Mouse (Mus musculus) WW6 (cell line): ENCODE measurements around the gene Asna1.

ENCODE experiments used
- DNase-seq: peaks from one replicate; pipeline ENCODE4 v3.0.0-alpha.2; 2013; ENCODE audit warnings: low read depth, low spot score

Asna1 gene

GRCm38 (mm10) chr8:85025098-85025932 lies at the start of gene Asna1:
Asna1 (minus strand) TSS chr8:85025281.
- no peak for DNase-seq

DNA sequence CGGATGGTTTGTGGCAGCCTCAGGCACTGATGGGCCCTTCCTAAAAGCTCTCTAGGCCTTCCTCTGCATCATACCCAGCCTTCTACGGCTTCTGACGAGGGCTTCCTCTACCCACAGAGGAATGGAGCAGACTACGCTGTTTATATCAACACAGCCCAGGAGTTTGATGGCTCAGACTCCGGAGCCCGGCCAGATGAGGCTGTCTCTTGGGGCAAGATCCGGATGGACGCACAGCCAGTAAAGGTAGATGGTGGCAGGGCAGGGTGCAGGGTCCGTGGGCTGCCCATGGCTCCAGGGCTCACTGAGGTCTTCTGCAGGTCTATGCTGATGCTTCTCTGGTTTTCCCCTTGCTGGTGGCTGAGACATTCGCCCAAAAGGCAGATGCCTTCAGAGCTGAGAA lies 49.5 kb upstream of the Asna1 start:
- DNase-seq = no peak

DNA sequence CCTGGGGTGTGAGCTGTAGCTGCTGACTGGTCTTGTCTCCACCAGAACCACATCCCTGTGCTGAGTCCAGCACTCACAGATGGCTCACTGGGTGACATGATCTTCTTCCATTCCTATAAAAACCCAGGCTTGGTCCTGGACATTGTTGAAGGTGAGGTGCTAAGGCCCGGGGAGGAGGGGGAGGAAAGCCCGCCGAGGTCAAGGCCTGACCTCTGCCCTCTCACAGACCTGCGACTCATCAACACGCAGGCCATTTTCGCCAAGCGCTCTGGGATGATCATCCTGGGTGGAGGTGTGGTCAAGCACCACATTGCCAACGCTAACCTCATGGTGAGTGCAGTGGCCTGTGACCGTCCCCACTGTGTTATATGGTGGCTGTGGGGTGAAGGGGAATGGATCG lies 49.1 kb upstream of the Asna1 start:
- no peak for DNase-seq

- DNase-seq = no peak
Measured at GRCm38 (mm10) chr8:85073041-85073612, 48.0 kb upstream of the Asna1 start.

DNA sequence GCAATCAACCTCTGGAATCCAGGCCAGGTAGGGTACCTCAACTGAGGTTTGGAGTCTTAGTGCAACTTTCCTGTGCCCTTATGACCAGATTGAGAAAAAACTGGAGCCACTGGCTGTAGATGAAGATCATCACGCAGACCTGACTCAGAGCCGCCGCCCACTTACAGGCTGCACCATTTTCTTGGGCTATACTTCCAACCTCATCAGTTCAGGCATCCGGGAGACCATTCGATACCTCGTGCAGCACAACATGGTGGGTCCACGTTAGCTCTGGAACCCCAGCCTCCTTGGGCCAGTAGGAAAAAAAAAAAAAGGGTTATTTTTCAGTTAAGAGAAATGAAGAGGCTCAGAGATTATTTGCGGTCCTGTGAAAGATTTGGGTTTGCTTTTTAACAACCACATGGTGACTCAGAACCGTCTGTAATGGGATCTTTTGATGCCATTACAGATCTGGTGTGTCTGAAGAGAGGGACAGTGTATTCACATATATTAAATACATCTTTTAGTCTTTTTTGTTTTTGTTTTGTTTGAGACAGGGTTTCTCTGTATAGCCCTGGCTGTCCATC lies 47.4 kb upstream of the Asna1 start:
- DNase-seq = no peak

DNA sequence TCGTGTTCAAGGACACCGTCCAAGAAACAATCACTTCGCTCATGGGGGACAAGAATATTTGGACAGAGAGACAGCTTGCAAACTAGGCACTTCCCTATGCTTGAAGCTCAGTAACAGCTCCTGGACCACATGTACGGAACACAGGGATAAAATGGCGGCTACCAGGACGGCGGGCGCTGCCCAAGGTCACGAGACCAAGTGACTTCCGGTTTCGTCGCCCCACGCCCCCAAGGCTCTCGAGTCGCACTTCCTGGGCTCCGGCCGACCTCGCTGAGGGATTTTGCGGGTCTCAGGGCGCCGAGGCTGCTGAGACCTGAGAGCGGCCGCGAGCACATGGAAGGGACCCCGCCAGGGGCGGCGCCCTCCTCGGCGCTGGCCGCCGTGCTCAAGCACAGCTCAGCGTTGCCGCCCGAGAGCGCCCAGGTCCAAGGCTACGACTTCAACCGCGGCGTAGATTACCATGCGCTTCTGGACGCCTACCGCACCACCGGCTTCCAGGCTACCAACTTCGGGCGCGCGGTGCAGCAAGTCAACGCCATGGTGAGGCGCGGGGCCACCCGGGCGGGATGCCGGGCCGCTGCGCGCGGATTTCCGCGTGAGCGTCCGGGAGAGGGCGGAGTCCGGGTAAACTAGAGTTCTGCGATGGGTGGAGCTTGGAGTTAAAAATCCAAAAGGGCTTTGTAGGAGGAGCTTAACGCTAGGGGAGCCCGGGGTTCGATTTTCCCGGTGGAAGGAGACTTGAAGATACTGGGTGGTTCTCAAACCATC lies 46.6 kb upstream of the Asna1 start, which contains the start of gene Dhps:
Dhps (plus strand) TSS at position 244 of the 768 bp plus-strand sequence.
- peak; percentile 85 for DNase-seq

DNA sequence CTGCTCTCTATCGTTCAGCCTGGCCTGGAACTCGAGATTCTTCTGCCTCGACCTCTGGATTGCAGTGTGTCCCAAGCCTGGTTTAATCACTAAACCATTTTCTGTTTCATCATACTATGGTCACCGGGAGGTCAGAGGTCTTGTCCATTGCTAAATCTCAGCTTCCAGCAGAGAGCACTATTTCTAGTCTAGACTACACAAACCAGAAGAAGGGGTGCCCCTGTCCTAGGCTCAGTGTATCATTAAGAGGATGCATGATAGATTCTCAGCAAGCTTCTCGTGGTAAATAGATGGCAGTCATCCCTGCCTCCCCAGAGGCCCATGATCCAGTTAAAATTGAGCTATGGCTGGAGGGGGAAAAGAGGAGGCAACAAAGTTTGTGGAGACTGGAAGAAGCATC lies 46.0 kb upstream of the Asna1 start:
- no peak for DNase-seq

- DNase-seq = no peak
Measured at GRCm38 (mm10) chr8:85067982-85068381, 42.9 kb upstream of the Asna1 start, which contains the start of gene Gm5741. Gm5741 (minus strand) TSS chr8:85067982.

GRCm38 (mm10) chr8:85067155-85067554 lies 42.1 kb upstream of the Asna1 start:
- no peak for DNase-seq

DNA sequence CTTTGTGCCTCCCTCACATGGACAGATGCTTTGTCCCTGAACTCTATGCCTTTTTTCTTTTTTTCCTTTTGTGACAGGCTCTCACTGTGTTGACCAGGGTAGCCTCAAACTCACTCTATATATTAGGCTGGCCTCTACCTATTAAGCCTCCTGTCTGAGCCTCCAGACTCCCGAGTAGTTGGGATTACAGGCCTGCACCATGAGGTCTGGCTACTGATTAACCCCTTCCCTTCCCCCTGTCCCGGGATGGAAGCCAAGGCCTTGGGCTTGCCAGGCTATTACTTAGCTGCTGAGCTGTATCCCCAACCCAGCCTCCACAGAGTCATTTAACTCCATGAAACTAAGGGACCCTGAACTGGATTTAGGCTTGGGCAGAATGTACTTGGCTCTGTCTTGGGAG lies 40.1 kb upstream of the Asna1 start:
- no peak for DNase-seq

- DNase-seq = no peak
Measured at GRCm38 (mm10) chr8:85062603-85063002, 37.5 kb upstream of the Asna1 start.

GRCm38 (mm10) chr8:85059879-85060616 lies 35.0 kb upstream of the Asna1 start, which contains the start of gene Fbxw9:
Fbxw9 (plus strand) TSS chr8:85060055.
- DNase-seq = peak; percentile 92

DNA sequence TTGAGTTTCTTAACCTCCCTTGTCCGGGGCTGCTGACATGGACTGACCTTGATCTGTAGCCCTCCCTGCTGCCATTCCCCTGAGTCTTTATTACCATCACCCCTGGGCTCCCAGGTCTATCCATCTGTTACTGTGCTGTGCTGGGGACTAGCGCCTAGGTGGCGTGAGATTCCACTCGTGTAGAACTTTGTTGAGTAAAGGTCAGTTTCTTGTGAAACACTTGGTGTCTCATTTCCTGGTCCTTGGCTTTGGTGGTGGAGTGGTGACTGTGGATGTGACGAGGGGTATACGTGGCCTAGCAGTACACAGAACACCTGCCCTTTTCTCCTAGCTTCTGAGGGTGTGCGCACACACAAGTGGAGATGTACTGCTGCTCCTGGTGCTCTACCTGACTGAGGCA lies 32.3 kb upstream of the Asna1 start:
- DNase-seq = no peak

GRCm38 (mm10) chr8:85043619-85044018 lies 18.5 kb upstream of the Asna1 start:
- DNase-seq = no peak

GRCm38 (mm10) chr8:85037681-85038531 lies 12.8 kb upstream of the Asna1 start:
- DNase-seq = no peak

DNA sequence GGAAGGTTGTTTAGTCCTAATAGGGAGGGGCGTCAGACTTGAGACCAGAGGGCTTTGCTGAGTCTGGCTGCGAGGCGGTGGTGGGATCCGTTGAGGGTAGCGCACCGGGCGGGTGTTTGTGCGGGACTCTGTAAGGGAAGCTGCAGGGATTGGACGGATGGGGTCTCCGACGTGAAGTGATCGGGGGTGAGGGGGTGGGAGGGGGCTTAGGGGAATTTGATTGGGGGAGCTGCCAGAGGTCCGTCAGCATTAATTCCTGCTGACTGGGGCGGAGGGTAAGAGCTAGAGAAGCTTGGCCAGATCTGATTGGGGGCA lies 12.2 kb upstream of the Asna1 start:
- DNase-seq = no peak

DNA sequence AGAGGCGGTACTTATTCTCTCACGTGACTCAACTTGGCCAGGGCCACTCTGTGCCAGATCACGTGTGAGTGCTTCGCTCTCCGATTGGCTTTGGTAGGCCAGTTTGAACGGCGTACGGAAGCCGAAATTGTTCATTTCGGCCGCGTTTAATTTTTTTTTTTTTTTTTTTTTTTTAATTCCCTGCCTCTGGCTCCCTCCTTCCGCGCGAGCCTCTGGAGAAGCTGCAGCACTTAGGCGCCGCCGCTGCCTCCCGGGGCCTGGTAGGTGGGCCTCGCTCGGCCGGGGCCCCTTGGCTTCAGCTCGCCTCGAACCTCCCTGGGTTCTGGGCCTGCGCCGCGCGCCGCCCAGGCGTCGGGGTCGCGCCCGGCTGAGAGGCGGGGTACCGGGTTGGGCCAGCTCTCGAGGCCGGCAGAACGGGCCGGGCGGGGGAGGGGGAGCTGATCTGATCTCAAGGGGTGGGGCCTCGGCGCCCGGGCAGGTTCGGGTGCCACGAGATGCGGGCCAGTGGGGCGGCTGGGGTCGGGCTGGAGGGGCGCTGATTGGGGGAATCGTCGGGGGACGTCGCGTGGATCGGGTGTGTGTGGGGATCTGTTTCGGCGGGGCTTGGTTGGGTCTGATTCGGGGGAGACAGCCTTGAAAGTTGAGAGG lies 11.8 kb upstream of the Asna1 start, which contains the start of gene Tnpo2:
Tnpo2 (plus strand) TSS at position 198 of the 648 bp plus-strand sequence.
- DNase-seq = peak; percentile 91

DNA sequence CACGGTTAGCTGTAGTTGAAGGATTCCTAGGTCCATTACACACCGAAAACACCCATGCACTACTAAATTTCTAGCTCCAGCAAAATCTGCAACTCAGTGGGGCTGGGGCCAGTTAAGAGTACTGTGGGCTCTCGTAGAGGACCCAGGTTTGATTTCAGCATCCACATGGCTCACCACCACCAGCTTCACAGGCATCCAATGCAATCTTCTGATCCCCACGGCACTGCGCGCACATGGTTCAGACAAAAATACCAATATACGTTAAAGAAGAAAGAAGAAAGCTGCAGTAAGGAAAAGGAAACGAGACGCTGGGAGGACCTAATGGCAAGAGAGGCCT lies 11.3 kb upstream of the Asna1 start:
- DNase-seq = no peak

DNA sequence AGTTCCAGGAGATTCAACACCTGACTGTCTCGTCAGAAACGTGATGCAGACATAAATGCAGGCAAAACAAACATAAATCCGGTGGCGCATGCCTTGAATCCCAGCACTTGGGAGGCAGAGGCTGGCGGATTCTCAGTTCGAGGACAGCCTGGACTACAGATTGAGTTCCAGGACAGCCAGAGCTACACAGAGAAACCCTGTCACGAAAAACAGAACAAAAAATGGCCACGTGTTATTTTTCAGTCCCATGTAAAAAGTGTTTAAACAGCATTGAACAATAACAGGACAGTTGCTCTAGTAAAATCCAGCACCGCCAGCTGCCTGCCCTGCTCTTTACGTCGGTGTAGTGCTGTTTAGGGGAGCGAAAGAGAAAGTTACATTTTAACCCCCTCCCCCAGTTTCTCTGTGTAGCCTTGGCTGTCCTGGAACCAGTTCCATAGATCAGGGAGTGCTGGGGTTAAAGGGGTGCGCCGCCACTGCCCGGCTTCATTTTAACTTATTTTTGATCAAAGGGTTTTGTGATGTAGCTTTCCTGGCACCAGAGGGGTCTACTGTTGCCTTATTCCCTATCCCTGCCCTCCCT lies 10.7 kb upstream of the Asna1 start:
- no peak for DNase-seq
